Mouse (Mus musculus) gastrocnemius, postnatal 36 days (tissue): Measurements from ENCODE around the gene Clcn2. TPM values are rescaled to one million over a fixed set of nuclear protein-coding genes. Genes with fewer than 3 reads are reported as not detected.

Experiments used
- DNase-seq, 2 experiments: peaks; one replicate each; pipeline ENCODE4 v3.0.0; 2022
- intact Hi-C: fragments of 180-260 bp; cut with DNase I; formaldehyde crosslinking; loops from one replicate; pipeline ENCODE4 v1.15.1; 2025
- long read RNA-seq, 2 experiments: library from polyadenylated mRNA; stranded (forward); transcript quantifications; one replicate each; pipeline ENCODE4 v2.0.0; 2021
- total RNA-seq, 2 experiments: library from RNA; stranded (reverse); gene quantifications; 2 replicates each; pipeline ENCODE4 v1.2.3; 2021

Clcn2 gene
- total RNA-seq, result 1 to 10 TPM in 1 of 2 experiments, under 1 TPM in 1; 0.99 to 1.0 TPM
- long read RNA-seq, experiment 1, result 0 reads
- long read RNA-seq, experiment 2, partial matches to known transcripts, result 0 of 1 reads
- long read RNA-seq, experiment 2, other reads (novel, unspliced or antisense), result 1 of 1 reads

GRCm38 (mm10) chr16:20717181-20717977 is at the start of gene Clcn2, which contains the start of gene Polr2h:
Gene Clcn2 (minus strand): TSS chr16:20717746.
Gene Polr2h (plus strand): TSS chr16:20717665.
- intact Hi-C loops, result no loop called here
- DNase-seq, result peak; percentile 95 to 98

- DNase-seq, result peak in 1 of 2 experiments; percentile 22
- intact Hi-C loops, result loop anchor here (2.0 kb wide), 1 partner anchor 40 kb away; no protein-coding TSS in a partner anchor
Observed at GRCm38 (mm10) chr16:20765244-20765643, 47.7 kb upstream of the Clcn2 start.

- intact Hi-C loops, result no loop called here
- peak in 1 of 2 experiments; percentile 42 for DNase-seq
Observed at GRCm38 (mm10) chr16:20761681-20762080, 44.1 kb upstream of the Clcn2 start.

GRCm38 (mm10) chr16:20757385-20757784 is 39.8 kb upstream of the Clcn2 start:
- DNase-seq, result no peak
- intact Hi-C loops, result no loop called here

- intact Hi-C loops, result no loop called here
- DNase-seq, result no peak
Observed at GRCm38 (mm10) chr16:20756052-20756451, 38.5 kb upstream of the Clcn2 start.

GRCm38 (mm10) chr16:20750518-20750917 is 33.0 kb upstream of the Clcn2 start:
- DNase-seq, result no peak
- intact Hi-C loops, result no loop called here

GRCm38 (mm10) chr16:20746641-20747040 is 29.1 kb upstream of the Clcn2 start:
- DNase-seq, result peak; percentile 59 to 77
- intact Hi-C loops, result no loop called here

- intact Hi-C loops, result no loop called here
- no peak for DNase-seq
Observed at GRCm38 (mm10) chr16:20739845-20740244, 22.3 kb upstream of the Clcn2 start.

- intact Hi-C loops, result no loop called here
- no peak for DNase-seq
Observed at GRCm38 (mm10) chr16:20736823-20737222, 19.3 kb upstream of the Clcn2 start.

- intact Hi-C loops, result no loop called here
- no peak for DNase-seq
Observed at GRCm38 (mm10) chr16:20736168-20736567, 18.6 kb upstream of the Clcn2 start.

GRCm38 (mm10) chr16:20735651-20736050 is 18.1 kb upstream of the Clcn2 start:
- intact Hi-C loops, result no loop called here
- no peak for DNase-seq

- DNase-seq, result no peak
- intact Hi-C loops, result no loop called here
Observed at GRCm38 (mm10) chr16:20733731-20734730, 16.5 kb upstream of the Clcn2 start, which contains the start of gene Thpo. Gene Thpo (minus strand): TSS chr16:20734511.

- intact Hi-C loops, result no loop called here
- DNase-seq, result peak; percentile 66
Observed at GRCm38 (mm10) chr16:20732925-20733730, 15.6 kb upstream of the Clcn2 start, which contains the start of gene Chrd. Gene Chrd (plus strand): TSS chr16:20733127.

GRCm38 (mm10) chr16:20732251-20732924 is 14.8 kb upstream of the Clcn2 start:
- no peak for DNase-seq
- intact Hi-C loops, result no loop called here

- intact Hi-C loops, result no loop called here
- DNase-seq, result no peak
Observed at GRCm38 (mm10) chr16:20731688-20732087, 14.1 kb upstream of the Clcn2 start.

- DNase-seq, result no peak
- intact Hi-C loops, result no loop called here
Observed at GRCm38 (mm10) chr16:20730293-20730711, 12.8 kb upstream of the Clcn2 start.

GRCm38 (mm10) chr16:20726384-20726783 is 8.8 kb upstream of the Clcn2 start:
- intact Hi-C loops, result no loop called here
- DNase-seq, result no peak

GRCm38 (mm10) chr16:20725750-20726149 is 8.2 kb upstream of the Clcn2 start:
- intact Hi-C loops, result loop anchor here (2.0 kb wide), 1 partner anchor 39 kb away; no protein-coding TSS in a partner anchor
- no peak for DNase-seq

GRCm38 (mm10) chr16:20725321-20725720 is 7.8 kb upstream of the Clcn2 start:
- intact Hi-C loops, result loop anchor here (2.0 kb wide), 1 partner anchor 39 kb away; no protein-coding TSS in a partner anchor
- DNase-seq, result no peak
